Mouse (Mus musculus): ENCODE measurements at regions not wholly inside any gene's neighbourhood (a gene's known extent, or its start where the extent isn't known, plus 50 kb on each side); places are given as distances from the start of the nearest gene placed in this dataset.

DNA sequence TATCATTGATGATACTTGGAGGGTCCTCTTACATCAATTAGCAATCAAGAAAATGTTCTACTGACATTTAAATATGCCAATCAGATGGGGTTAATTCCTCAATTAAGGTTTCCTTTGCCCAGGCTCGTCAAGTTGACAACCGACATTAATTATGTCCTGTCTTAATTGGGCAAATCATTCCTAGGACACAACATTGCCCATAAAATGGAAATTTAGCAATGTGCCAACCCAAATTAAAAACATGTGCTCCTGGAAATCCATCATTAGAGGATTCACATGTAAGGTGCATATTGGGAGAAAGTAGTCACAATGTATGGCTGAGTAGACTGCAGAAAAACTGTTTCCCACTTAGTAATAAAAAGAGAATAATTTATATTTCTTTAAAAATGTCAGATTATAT, 483.6 kb upstream of the B430305J03Rik start:
- H3K27me3 ChIP-seq (ENCODE audit: control insufficient read depth, insufficient read depth, low read length, poor library complexity, severe bottlenecking), result no peaks in the 10 kb centered on the region
- H3K36me3 ChIP-seq (ENCODE audit: control insufficient read depth, insufficient read depth, low read length, poor library complexity, severe bottlenecking), result no peaks in the 10 kb centered on the region
- no peak for DNase-seq (ENCODE audit: low read depth, low spot score)

DNA sequence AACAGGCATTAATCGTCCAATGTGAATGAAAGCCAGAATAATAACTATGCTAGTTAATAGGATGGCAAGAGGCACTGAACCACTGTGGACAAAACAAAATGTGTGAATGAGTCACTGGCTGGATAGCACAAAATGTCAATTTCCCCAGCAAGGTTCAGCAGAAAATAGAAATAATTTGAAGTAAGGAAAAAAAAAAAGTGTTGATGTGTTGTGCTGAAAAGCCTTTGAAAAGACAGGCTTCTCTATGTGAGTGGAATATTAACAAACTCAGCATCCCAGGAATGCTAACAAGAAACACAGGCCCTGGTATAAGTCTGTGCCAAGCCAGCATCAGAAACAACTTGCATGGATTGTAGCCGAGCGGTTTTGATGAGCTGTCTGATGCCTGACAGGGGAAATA, 481.0 kb upstream of the B430305J03Rik start:
- Histone ChIP-seq H3K36me3 (ENCODE audit: control insufficient read depth, insufficient read depth, low read length, poor library complexity, severe bottlenecking) (no peaks in the 10 kb centered on the region), H3K27me3 (ENCODE audit: control insufficient read depth, insufficient read depth, low read length, poor library complexity, severe bottlenecking) (no peaks in the 10 kb centered on the region)
- no peak for DNase-seq (ENCODE audit: low read depth, low spot score)

- H3K27me3 ChIP-seq (ENCODE audit: control insufficient read depth, insufficient read depth, low read length, poor library complexity, severe bottlenecking), result no peaks in the 10 kb centered on the region
- no peaks in the 10 kb centered on the region for H3K36me3 ChIP-seq (ENCODE audit: control insufficient read depth, insufficient read depth, low read length, poor library complexity, severe bottlenecking)
- DNase-seq (ENCODE audit: low read depth, low spot score), result peak; percentile 65
Measured at GRCm38 (mm10) chr3:61839355-61840009, 473.7 kb upstream of the B430305J03Rik start.

- Histone ChIP-seq H3K27me3 (ENCODE audit: control insufficient read depth, insufficient read depth, low read length, poor library complexity, severe bottlenecking) (no peaks in the 10 kb centered on the region), H3K36me3 (ENCODE audit: control insufficient read depth, insufficient read depth, low read length, poor library complexity, severe bottlenecking) (no peaks in the 10 kb centered on the region)
- DNase-seq (ENCODE audit: low read depth, low spot score), result no peak
Measured at GRCm38 (mm10) chr3:61816807-61817206, 451.1 kb upstream of the B430305J03Rik start.

GRCm38 (mm10) chr3:61796021-61796420, 430.3 kb upstream of the B430305J03Rik start:
- DNase-seq (ENCODE audit: low read depth, low spot score), result no peak
- Histone ChIP-seq H3K27me3 (ENCODE audit: control insufficient read depth, insufficient read depth, low read length, poor library complexity, severe bottlenecking) (no peaks in the 10 kb centered on the region), H3K36me3 (ENCODE audit: control insufficient read depth, insufficient read depth, low read length, poor library complexity, severe bottlenecking) (no peaks in the 10 kb centered on the region)

GRCm38 (mm10) chr3:61790674-61791073, 424.9 kb upstream of the B430305J03Rik start:
- no peaks in the 10 kb centered on the region for H3K27me3 ChIP-seq (ENCODE audit: control insufficient read depth, insufficient read depth, low read length, poor library complexity, severe bottlenecking)
- H3K36me3 ChIP-seq (ENCODE audit: control insufficient read depth, insufficient read depth, low read length, poor library complexity, severe bottlenecking), result no peaks in the 10 kb centered on the region
- no peak for DNase-seq (ENCODE audit: low read depth, low spot score)
